Mouse (Mus musculus) lung, postnatal 0 days (tissue): ENCODE measurements around the gene Pigs.

Source experiments
- CTCF ChIP-seq: IDR thresholded peaks from 2 replicates; pipeline ENCODE4 v1.5.1; 2016; ENCODE audit warnings: antibody characterized with exemption, mild to moderate bottlenecking
- EP300 ChIP-seq: IDR thresholded peaks from 2 replicates; pipeline ENCODE4 v1.6.1; 2016; ENCODE audit warnings: antibody characterized with exemption, mild to moderate bottlenecking, control low read depth

DNA sequence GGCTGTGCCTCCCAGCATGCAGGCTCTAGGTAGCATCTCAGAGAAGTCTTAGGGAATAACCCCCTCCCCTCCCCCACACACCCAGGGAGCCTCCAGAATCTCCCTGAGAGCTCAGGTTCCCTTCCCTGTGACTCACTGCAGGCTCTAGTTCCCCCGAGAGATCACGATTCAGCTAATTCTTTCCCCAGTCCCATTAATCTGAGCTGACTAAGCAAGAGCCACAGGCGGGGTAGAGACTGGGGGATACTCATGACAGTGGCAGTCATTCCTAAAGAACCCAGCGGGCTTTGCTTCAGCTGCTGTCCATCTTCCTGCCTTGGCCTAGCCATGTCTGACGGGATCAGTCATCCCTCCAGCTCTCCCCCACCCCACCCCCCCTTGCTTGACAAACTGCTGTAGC is 54.5 kb downstream of the Pigs start:
- TF ChIP-seq CTCF (no peak), EP300 (no peak)
